Mouse (Mus musculus): ENCODE measurements around the gene Pimreg.

DNA sequence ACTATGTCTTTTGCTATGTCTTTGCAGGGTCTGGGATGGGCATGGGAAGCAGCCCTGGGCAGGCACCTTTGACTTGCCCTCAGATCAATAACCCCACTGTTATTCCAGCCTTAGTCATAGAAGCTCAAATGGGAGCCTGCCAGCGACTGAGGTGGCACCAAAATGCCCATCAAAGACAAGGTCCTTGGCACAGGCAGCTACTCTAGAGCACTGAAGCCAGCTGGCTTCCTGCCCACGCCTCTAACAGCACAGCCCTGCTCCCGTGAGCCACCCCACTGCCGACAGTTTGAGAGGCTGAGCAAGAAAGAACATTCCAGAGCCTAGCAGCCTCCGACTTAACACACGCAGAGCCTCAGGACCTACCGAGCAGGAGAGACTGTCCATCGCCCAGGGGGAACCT, 23.3 kb downstream of the Pimreg start:
- TF ChIP-seq CTCF (IDR thresholded peaks at IDR 0.05; ENCODE audit: insufficient read depth, low read length) (no peak), POLR2A (IDR thresholded peaks at IDR 0.05; ENCODE audit: borderline replicate concordance, extremely low read depth, low read depth, low read length) (no peak)
